Mouse (Mus musculus): ENCODE data around the gene Snx29.

- TF ChIP-seq CTCF (IDR thresholded peaks at IDR 0.05; ENCODE audit: borderline replicate concordance, insufficient read depth, low read length) (peak; percentile 72; the same call in 1 of the 2 replicates), POLR2A (IDR thresholded peaks at IDR 0.05; ENCODE audit: low read depth, low read length) (no peak)
Measured at GRCm38 (mm10) chr16:11468533-11469179, 145.9 kb downstream of the Snx29 start.

Measured in embryonic fibroblast, embryonic 13.5 days (primary cell).